Mouse (Mus musculus): ENCODE measurements around the gene Nrsn2. TPM values are rescaled to one million over a fixed set of nuclear protein-coding genes. Genes with fewer than 3 reads are reported as not detected.

Gene Nrsn2
- polyA plus RNA-seq, 1 experiment from 2014 or later, result 4.2 TPM

DNA sequence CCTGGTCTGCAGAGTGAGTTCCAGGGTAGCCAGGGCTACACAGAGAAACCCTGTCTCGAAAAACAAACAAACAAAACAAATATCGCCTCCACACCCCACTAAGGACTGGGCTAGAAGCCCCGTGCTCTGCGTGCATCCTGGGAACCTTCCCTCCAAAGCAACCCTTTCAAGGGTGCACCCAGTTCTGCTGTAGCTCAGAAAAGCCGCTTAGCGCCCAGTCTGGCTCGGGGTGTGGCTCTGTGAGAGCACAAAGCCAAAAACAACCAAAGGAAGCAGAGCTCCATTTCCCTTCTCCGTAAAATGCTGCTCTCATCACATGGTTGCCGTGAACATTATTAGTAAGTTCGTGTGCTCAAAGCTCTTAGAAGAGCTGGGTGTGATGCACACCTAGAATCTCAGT lies 32.1 kb downstream of the Nrsn2 start:
- ATAC-seq (replicated peaks; ENCODE audit: insufficient number of reproducible peaks, low FRiP score, low TSS enrichment, low read depth), result no peak
- H3K27ac ChIP-seq (replicated peaks; ENCODE audit: low read depth, low read length), result no peak overlapping the region

GRCm38 (mm10) chr2:152343329-152344213 lies 32.9 kb downstream of the Nrsn2 start, which contains the start of gene Trib3:
Gene Trib3 (minus strand): TSS chr2:152344032.
- WGBS, result under 1% methylated on average over 51 of the region's 52 CpGs
- Histone ChIP-seq H3K4me3 (ENCODE audit: low read depth, low read length) (peak within 1 kb of the TSS; percentile 43), H3K4me1 (ENCODE audit: control insufficient read depth, insufficient read depth, low read length) (no peaks in the 10 kb centered on the region), H3K27me3 (ENCODE audit: control insufficient read depth, insufficient read depth, low read length) (no peaks in the 10 kb centered on the region), H3K27ac (replicated peaks; ENCODE audit: low read depth, low read length) (no peak within 1 kb of the TSS), H3K9ac (replicated peaks; ENCODE audit: low read length) (peak within 1 kb of the TSS; percentile 61), H3K9me3 (replicated peaks; ENCODE audit: control insufficient read depth, low read length) (no peaks in the 10 kb centered on the region), H3K4me2 (ENCODE audit: low read depth, low read length) (peak within 1 kb of the TSS; percentile 78), H3K36me3 (replicated peaks; ENCODE audit: control insufficient read depth, insufficient read depth, low read depth, low read length) (no peaks in the 10 kb centered on the region)
- ATAC-seq (replicated peaks; ENCODE audit: insufficient number of reproducible peaks, low FRiP score, low TSS enrichment, low read depth) (peak; percentile 67), DNase-seq (ENCODE audit: low spot score) (peak; percentile 84)

More for the DNA sequence above, 32.1 kb downstream of the Nrsn2 start:
- H3K9ac ChIP-seq (replicated peaks; ENCODE audit: low read length), result no peak overlapping the region
- peak overlapping the region; percentile 43 for H3K4me3 ChIP-seq (ENCODE audit: low read depth, low read length)
- H3K4me1 ChIP-seq (ENCODE audit: control insufficient read depth, insufficient read depth, low read length), result no peaks in the 10 kb centered on the region
- DNase-seq (ENCODE audit: low spot score), result no peak
- WGBS, result 15% methylated on average over 10 of the region's 10 CpGs
- no peaks in the 10 kb centered on the region for H3K36me3 ChIP-seq (replicated peaks; ENCODE audit: control insufficient read depth, insufficient read depth, low read depth, low read length)
- H3K4me2 ChIP-seq (ENCODE audit: low read depth, low read length), result peak overlapping the region; percentile 78
- H3K27me3 ChIP-seq (ENCODE audit: control insufficient read depth, insufficient read depth, low read length), result no peaks in the 10 kb centered on the region
- no peaks in the 10 kb centered on the region for H3K9me3 ChIP-seq (replicated peaks; ENCODE audit: control insufficient read depth, low read length)

DNA sequence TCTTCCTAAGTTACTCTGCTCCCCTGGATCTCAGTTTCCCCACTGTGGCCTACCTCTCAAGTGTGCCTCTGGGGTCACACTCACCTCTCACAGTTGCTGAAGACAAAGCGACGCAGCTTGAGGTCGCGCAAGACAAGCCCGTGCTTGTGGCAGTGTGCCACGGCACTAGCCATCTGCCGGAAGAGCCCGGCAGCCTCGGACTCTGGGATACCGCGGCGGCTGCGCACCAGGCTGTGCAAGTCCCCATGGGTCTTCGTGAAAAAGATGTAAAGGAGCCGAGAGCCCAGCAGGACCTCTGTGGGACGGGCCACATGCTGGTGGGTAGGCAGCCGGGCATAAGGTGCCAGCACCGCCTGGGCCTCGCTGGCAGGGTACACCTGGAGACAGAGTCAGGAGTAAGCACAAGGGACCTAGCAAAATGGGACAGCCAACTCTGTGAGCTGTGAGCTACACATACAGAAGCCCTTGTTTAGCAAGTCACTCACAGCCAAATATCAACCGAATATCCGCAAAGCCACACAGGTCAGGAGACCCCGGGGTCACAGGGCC lies 36.7 kb downstream of the Nrsn2 start:
- Histone ChIP-seq H3K27ac (replicated peaks; ENCODE audit: low read depth, low read length) (no peak overlapping the region), H3K36me3 (replicated peaks; ENCODE audit: control insufficient read depth, insufficient read depth, low read depth, low read length) (no peaks in the 10 kb centered on the region), H3K9ac (replicated peaks; ENCODE audit: low read length) (no peak overlapping the region), H3K4me3 (ENCODE audit: low read depth, low read length) (no peak overlapping the region), H3K9me3 (replicated peaks; ENCODE audit: control insufficient read depth, low read length) (no peaks in the 10 kb centered on the region), H3K4me1 (ENCODE audit: control insufficient read depth, insufficient read depth, low read length) (no peaks in the 10 kb centered on the region), H3K4me2 (ENCODE audit: low read depth, low read length) (no peak overlapping the region), H3K27me3 (ENCODE audit: control insufficient read depth, insufficient read depth, low read length) (no peaks in the 10 kb centered on the region)
- no peak for ATAC-seq (replicated peaks; ENCODE audit: insufficient number of reproducible peaks, low FRiP score, low TSS enrichment, low read depth)
- 84% methylated on average over 22 of the region's 22 CpGs for WGBS
- no peak for DNase-seq (ENCODE audit: low spot score)

DNA sequence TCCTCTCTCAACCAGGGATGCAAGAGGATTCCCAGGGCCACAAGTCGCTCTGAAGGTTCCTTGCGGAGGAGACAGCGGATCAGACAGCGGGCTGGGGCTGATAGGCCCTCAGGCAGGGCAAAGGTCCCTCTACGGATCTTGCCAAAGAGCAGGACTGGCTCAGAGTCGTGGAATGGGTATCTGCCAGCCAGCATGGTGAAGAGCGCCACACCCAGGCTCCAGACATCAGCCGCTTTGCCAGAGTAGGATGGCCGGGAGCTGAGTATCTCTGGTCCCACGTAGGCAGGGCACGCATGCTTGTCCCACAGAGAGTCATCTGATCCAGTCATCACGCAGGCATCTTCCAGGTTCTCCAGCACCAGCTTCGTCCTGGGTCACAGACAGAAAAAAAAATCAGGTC lies 38.1 kb downstream of the Nrsn2 start:
- H3K4me2 ChIP-seq (ENCODE audit: low read depth, low read length), result no peak overlapping the region
- no peaks in the 10 kb centered on the region for H3K9me3 ChIP-seq (replicated peaks; ENCODE audit: control insufficient read depth, low read length)
- no peaks in the 10 kb centered on the region for H3K27me3 ChIP-seq (ENCODE audit: control insufficient read depth, insufficient read depth, low read length)
- H3K27ac ChIP-seq (replicated peaks; ENCODE audit: low read depth, low read length), result no peak overlapping the region
- 72% methylated on average over 13 of the region's 13 CpGs for WGBS
- no peaks in the 10 kb centered on the region for H3K4me1 ChIP-seq (ENCODE audit: control insufficient read depth, insufficient read depth, low read length)
- no peaks in the 10 kb centered on the region for H3K36me3 ChIP-seq (replicated peaks; ENCODE audit: control insufficient read depth, insufficient read depth, low read depth, low read length)
- no peak overlapping the region for H3K9ac ChIP-seq (replicated peaks; ENCODE audit: low read length)
- ATAC-seq (replicated peaks; ENCODE audit: insufficient number of reproducible peaks, low FRiP score, low TSS enrichment, low read depth) (no peak), DNase-seq (ENCODE audit: low spot score) (no peak)
- no peak overlapping the region for H3K4me3 ChIP-seq (ENCODE audit: low read depth, low read length)

- Histone ChIP-seq H3K27ac (replicated peaks; ENCODE audit: low read depth, low read length) (no peak overlapping the region), H3K4me1 (ENCODE audit: control insufficient read depth, insufficient read depth, low read length) (no peaks in the 10 kb centered on the region), H3K9me3 (replicated peaks; ENCODE audit: control insufficient read depth, low read length) (no peaks in the 10 kb centered on the region), H3K36me3 (replicated peaks; ENCODE audit: control insufficient read depth, insufficient read depth, low read depth, low read length) (no peaks in the 10 kb centered on the region), H3K4me2 (ENCODE audit: low read depth, low read length) (no peak overlapping the region), H3K9ac (replicated peaks; ENCODE audit: low read length) (no peak overlapping the region), H3K27me3 (ENCODE audit: control insufficient read depth, insufficient read depth, low read length) (no peaks in the 10 kb centered on the region), H3K4me3 (ENCODE audit: low read depth, low read length) (no peak overlapping the region)
- no peak for ATAC-seq (replicated peaks; ENCODE audit: insufficient number of reproducible peaks, low FRiP score, low TSS enrichment, low read depth)
- DNase-seq (ENCODE audit: low spot score), result no peak
- 87% methylated on average over 11 of the region's 11 CpGs for WGBS
Measured at GRCm38 (mm10) chr2:152337591-152338212, 38.7 kb downstream of the Nrsn2 start.

DNA sequence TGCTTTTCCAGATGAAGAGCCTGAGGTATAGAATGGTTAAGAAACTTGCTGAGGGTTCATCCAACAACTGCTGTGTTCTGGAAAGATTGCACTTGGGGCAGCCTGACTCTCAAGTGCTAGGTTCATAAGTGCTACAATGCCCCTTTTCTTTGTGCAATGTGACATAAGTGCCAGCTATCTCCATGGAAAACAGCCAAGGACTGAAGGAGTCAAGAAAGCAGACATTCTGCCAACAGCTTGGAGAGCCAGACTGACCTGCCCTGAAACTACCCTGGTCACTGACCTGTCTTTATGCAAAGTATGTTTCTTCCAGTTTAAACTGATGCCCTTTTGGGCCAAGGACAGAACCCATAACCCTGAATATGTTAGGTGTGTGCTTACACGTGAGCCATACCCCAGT lies 39.6 kb downstream of the Nrsn2 start:
- 81% methylated on average over 1 of the region's 1 CpGs for WGBS
- no peak for DNase-seq (ENCODE audit: low spot score)
- H3K4me3 ChIP-seq (ENCODE audit: low read depth, low read length), result no peak overlapping the region
- ATAC-seq (replicated peaks; ENCODE audit: insufficient number of reproducible peaks, low FRiP score, low TSS enrichment, low read depth), result no peak
- H3K4me2 ChIP-seq (ENCODE audit: low read depth, low read length), result no peak overlapping the region
- no peaks in the 10 kb centered on the region for H3K27me3 ChIP-seq (ENCODE audit: control insufficient read depth, insufficient read depth, low read length)
- no peaks in the 10 kb centered on the region for H3K36me3 ChIP-seq (replicated peaks; ENCODE audit: control insufficient read depth, insufficient read depth, low read depth, low read length)
- no peaks in the 10 kb centered on the region for H3K9me3 ChIP-seq (replicated peaks; ENCODE audit: control insufficient read depth, low read length)
- no peak overlapping the region for H3K27ac ChIP-seq (replicated peaks; ENCODE audit: low read depth, low read length)
- H3K4me1 ChIP-seq (ENCODE audit: control insufficient read depth, insufficient read depth, low read length), result no peaks in the 10 kb centered on the region
- H3K9ac ChIP-seq (replicated peaks; ENCODE audit: low read length), result no peak overlapping the region

GRCm38 (mm10) chr2:152335289-152335820 lies 41.1 kb downstream of the Nrsn2 start:
- WGBS, result 42% methylated on average over 11 of the region's 11 CpGs
- Histone ChIP-seq H3K4me2 (ENCODE audit: low read depth, low read length) (no peak overlapping the region), H3K9me3 (replicated peaks; ENCODE audit: control insufficient read depth, low read length) (no peaks in the 10 kb centered on the region)

More at GRCm38 (mm10) chr2:152335289-152335820, 41.1 kb downstream of the Nrsn2 start:
- Histone ChIP-seq H3K4me1 (ENCODE audit: control insufficient read depth, insufficient read depth, low read length) (peaks cover 2% of the 10 kb centered on the region; the same call in 1 of the 2 replicates), H3K27me3 (ENCODE audit: control insufficient read depth, insufficient read depth, low read length) (no peaks in the 10 kb centered on the region), H3K27ac (replicated peaks; ENCODE audit: low read depth, low read length) (no peak overlapping the region), H3K4me3 (ENCODE audit: low read depth, low read length) (no peak overlapping the region), H3K36me3 (replicated peaks; ENCODE audit: control insufficient read depth, insufficient read depth, low read depth, low read length) (no peaks in the 10 kb centered on the region), H3K9ac (replicated peaks; ENCODE audit: low read length) (no peak overlapping the region)
- ATAC-seq (replicated peaks; ENCODE audit: insufficient number of reproducible peaks, low FRiP score, low TSS enrichment, low read depth), result no peak
- DNase-seq (ENCODE audit: low spot score), result no peak

All from embryonic facial prominence, embryonic 11.5 days (tissue).